Mouse (Mus musculus): Measurements from ENCODE around the gene Grik2.

GRCm38 (mm10) chr10:49322413-49322812 lies 466.2 kb downstream of the Grik2 start:
- TF ChIP-seq CTCF (IDR thresholded peaks at IDR 0.05; ENCODE audit: low read depth) (no peak), EP300 (IDR thresholded peaks at IDR 0.05; ENCODE audit: low read depth) (no peak)

All from heart, postnatal 0 days (tissue).